ENCODE assay signal across 12 mouse cellular contexts in genomic region chr14:62395346-62395745, GRCm38 (mm10).
"Had no signal": no experiment of that assay in that cellular context is flagged by ENCODE, and none has a peak within 500 bp of the region (broad histone marks: within the 10 kb centered on the region; RNA-seq: fewer than 3 reads in every experiment).

No protein-coding gene starts in this region.

- DNase-seq: gastrocnemius, postnatal 14 days; gastrocnemius, postnatal 36 days; heart, adult 2 months; heart, postnatal 14 days; heart, postnatal 36 days; kidney, adult 11 months; kidney, adult 2 months; kidney, adult 9 months; kidney, postnatal 14 days; kidney, postnatal 36 days; liver; liver, embryonic 13.5 days had no signal
